Mouse (Mus musculus): ENCODE measurements around the gene Inca1.

DNA sequence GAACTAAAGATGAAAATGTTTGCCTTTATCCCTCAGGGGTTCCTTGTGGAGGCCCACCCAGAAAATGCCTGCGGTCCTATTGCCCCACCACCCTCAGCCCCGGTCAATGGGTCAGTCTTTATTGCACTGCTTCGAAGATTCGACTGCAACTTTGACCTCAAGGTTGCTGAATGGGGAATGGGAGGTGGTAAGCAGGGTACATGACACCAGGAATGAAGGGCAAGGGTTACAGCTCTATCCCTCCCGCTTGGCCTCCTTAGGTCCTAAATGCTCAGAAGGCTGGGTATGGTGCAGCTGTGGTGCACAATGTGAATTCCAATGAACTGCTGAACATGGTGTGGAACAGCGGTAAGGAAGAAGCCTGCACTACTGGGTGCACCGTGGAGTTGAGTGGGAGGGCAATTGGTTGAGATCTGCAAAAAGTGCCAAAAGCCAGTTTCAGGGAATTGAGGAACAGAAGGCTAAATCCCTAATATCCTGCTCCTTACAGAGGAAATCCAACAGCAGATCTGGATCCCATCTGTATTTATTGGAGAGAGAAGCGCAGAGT, 50.7 kb downstream of the Inca1 start:
- TF ChIP-seq CTCF (IDR thresholded peaks at IDR 0.05; ENCODE audit: borderline replicate concordance, insufficient read depth, low read length) (no peak), POLR2A (IDR thresholded peaks at IDR 0.05; ENCODE audit: low read depth, low read length) (0 out of 2 replicates have a peak, but pooled peaks have one; percentile 6)
